Mouse (Mus musculus): Measurements from ENCODE around the gene Hemgn. TPM values are rescaled to one million over a fixed set of nuclear protein-coding genes. Genes with fewer than 3 reads are reported as not detected.

The Hemgn gene
- total and polyA plus RNA-seq, 3 experiments: 11.8 to 19.9 TPM; not detected in 1

DNA sequence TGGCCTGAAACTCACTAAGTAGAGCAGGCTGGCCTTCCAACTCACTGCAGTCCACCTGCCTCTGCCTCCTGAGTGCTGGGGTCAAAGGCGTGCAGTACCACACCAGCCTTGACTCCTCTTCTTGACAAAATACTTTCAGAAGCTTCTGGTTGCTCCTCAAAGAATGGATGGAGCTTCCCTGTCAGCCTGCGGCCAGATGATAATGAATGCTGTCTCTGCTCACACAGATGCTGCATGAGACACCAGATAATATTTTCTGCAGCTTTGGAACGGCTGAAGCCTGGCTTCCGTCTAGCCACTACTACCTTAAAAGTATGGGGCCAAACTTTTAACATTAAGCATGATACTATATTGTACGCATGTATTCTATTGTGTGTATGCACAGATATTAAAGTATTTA lies 2.6 kb downstream of the Hemgn start (continued):
- TF ChIP-seq TAL1 (IDR thresholded peaks at IDR 0.05; ENCODE audit: low read length) (peak; percentile 100), ZKSCAN1 (IDR thresholded peaks at IDR 0.05; ENCODE audit: low read depth, low read length) (no peak), SIN3A (IDR thresholded peaks at IDR 0.05; ENCODE audit: low read length) (peak; percentile 79), POLR2A (IDR thresholded peaks at IDR 0.05; ENCODE audit: control insufficient read depth in 1 of 2, insufficient read depth in 1 of 2, low read depth in 1 of 2, low read length in 2 of 2, poor library complexity in 1 of 2) (no peak; a peak in 2 of 4 replicates), GABPA (IDR thresholded peaks at IDR 0.05; ENCODE audit: low read depth, low read length) (no peak), RAD21 (IDR thresholded peaks at IDR 0.05; ENCODE audit: low read depth, low read length) (no peak), USF2 (IDR thresholded peaks at IDR 0.05; ENCODE audit: borderline replicate concordance in 1 of 2, insufficient read depth in 1 of 2, low read depth in 1 of 2, low read length in 2 of 2) (no peak)

- H3K27ac ChIP-seq (ENCODE audit: control insufficient read depth, low read depth, low read length): no peak overlapping the region
- no peak overlapping the region for H3K9ac ChIP-seq (ENCODE audit: control insufficient read depth, low read depth, low read length, poor library complexity, severe bottlenecking)
- peaks cover 0 to 42% of the 10 kb centered on the region in 2 experiments; a peak in 2 of 4 replicates for H3K36me3 ChIP-seq (ENCODE audit: control insufficient read depth in 1 of 2, insufficient read depth in 2 of 2, low read length in 2 of 2)
- no peak overlapping the region for H3K4me3 ChIP-seq (ENCODE audit: control insufficient read depth in 1 of 2, insufficient read depth in 1 of 2, low read depth in 2 of 2, low read length in 2 of 2)
- H3K4me1 ChIP-seq (ENCODE audit: control insufficient read depth in 1 of 2, insufficient read depth in 2 of 2, low read length in 2 of 2): peaks cover 28 to 50% of the 10 kb centered on the region in 2 experiments
- H3K79me2 ChIP-seq (ENCODE audit: control insufficient read depth, insufficient read depth, low read length, poor library complexity): peaks cover 5% of the 10 kb centered on the region; the same call in 1 of the 2 replicates
- peak; percentile 25 for DNase-seq (ENCODE audit: low read depth, low spot score)
- no peak for TF ChIP-seq USF2 (IDR thresholded peaks at IDR 0.05; ENCODE audit: borderline replicate concordance in 1 of 2, insufficient read depth in 1 of 2, low read depth in 1 of 2, low read length in 2 of 2)
- no peak for TF ChIP-seq GABPA (IDR thresholded peaks at IDR 0.05; ENCODE audit: low read depth, low read length)
- no peak for TF ChIP-seq UBTF (IDR thresholded peaks at IDR 0.05; ENCODE audit: borderline replicate concordance, insufficient read depth, low read depth, low read length)
- no peak for TF ChIP-seq HCFC1 (IDR thresholded peaks at IDR 0.05; ENCODE audit: low read depth, low read length)
- peak; percentile 34; the same call in 1 of the 2 replicates for TF ChIP-seq TCF12 (IDR thresholded peaks at IDR 0.05; ENCODE audit: low read depth, low read length)
- TF ChIP-seq EP300 (IDR thresholded peaks at IDR 0.05; ENCODE audit: low read depth in 1 of 2, low read length in 2 of 2): peak in 1 of 2 experiments; percentile 26; a peak in 1 of 4 replicates
- TF ChIP-seq E2F4 (IDR thresholded peaks at IDR 0.05; ENCODE audit: borderline replicate concordance, low read depth, low read length): peak; percentile 54; the same call in 1 of the 2 replicates
- TF ChIP-seq GATA1 (IDR thresholded peaks at IDR 0.05; ENCODE audit: low read depth, low read length): peak; percentile 29; the same call in 1 of the 2 replicates
- TF ChIP-seq JUND (IDR thresholded peaks at IDR 0.05; ENCODE audit: low read depth, low read length): no peak
- peak; percentile 64 for TF ChIP-seq TAL1 (IDR thresholded peaks at IDR 0.05; ENCODE audit: low read length)
- H3K9me3 ChIP-seq (replicated peaks; ENCODE audit: insufficient read depth, low read length): no peaks in the 10 kb centered on the region
- H3K27me3 ChIP-seq (ENCODE audit: control insufficient read depth in 1 of 2, insufficient read depth in 2 of 2, low read length in 2 of 2): no peaks in the 10 kb centered on the region
These were observed 6.2 kb downstream of the Hemgn start for GRCm38 (mm10) chr4:46406966-46407703.
